8 mouse cellular contexts compared by ENCODE assay signal in genomic region chr19:40659651-40660478, GRCm38 (mm10). TPM values are rescaled to one million over a fixed set of nuclear protein-coding genes. Genes with fewer than 3 reads are reported as not detected.
DNase-seq lines count a peak whose midpoint lies in the region; ATAC-seq and TF ChIP-seq lines count a peak whose summit lies in the region.

No protein-coding gene starts in this region.

- peaks cover 10 to 20% of the 10 kb centered on the region in 2 experiments; a peak in 3 of 4 replicates for H3K4me1 ChIP-seq in heart, embryonic 14.5 days (ENCODE audit: control insufficient read depth in 2 of 2, insufficient read depth in 2 of 2, low read length in 2 of 2)
- H3K4me1 ChIP-seq in stomach, postnatal 0 days (replicated peaks; ENCODE audit: control insufficient read depth, insufficient read depth) = 0 out of 2 replicates have a peak, but pooled peaks cover 4% of the 10 kb centered on the region

- no peak for TF ChIP-seq EP300 in stomach, postnatal 0 days (optimal IDR thresholded peaks at IDR 0.05)

- H3K27ac ChIP-seq in heart, embryonic 14.5 days (replicated peaks in 1 of 2; ENCODE audit: control insufficient read depth in 1 of 2, insufficient read depth in 1 of 2, low read depth in 2 of 2, low read length in 2 of 2) = peak overlapping the region; percentile 55 to 72
- peak overlapping the region; percentile 90 for H3K27ac ChIP-seq in stomach, postnatal 0 days (replicated peaks)

- H3K4me2 ChIP-seq in heart, embryonic 14.5 days (ENCODE audit: low read length) = peak overlapping the region; percentile 75
- peak overlapping the region; percentile 50 for H3K4me2 ChIP-seq in stomach, postnatal 0 days (replicated peaks; ENCODE audit: low read depth)

- DNase-seq in spleen, postnatal 36 days (ENCODE audit: low spot score in 2 of 2) = peak; percentile 53 to 57
- no peak for DNase-seq in spleen, adult 12 weeks (ENCODE audit: low spot score)
- peak; percentile 58 for DNase-seq in embryo, embryonic 11 days
- DNase-seq in kidney, postnatal 10 days = peak; percentile 46
- no peak for DNase-seq in stomach, postnatal 0 days (ENCODE audit: low spot score)
- DNase-seq in gastrocnemius, postnatal 25 days = no peak

- WGBS in heart, embryonic 14.5 days = 1% methylated on average over 16 of the region's 16 CpGs
- 7% methylated on average over 16 of the region's 16 CpGs for WGBS in stomach, postnatal 0 days

- no peaks in the 10 kb centered on the region; the same call in 1 of the 2 replicates for H3K27me3 ChIP-seq in heart, embryonic 14.5 days (ENCODE audit: control insufficient read depth, insufficient read depth, low read length)
- no peaks in the 10 kb centered on the region for H3K27me3 ChIP-seq in stomach, postnatal 0 days (ENCODE audit: control insufficient read depth, insufficient read depth, low read length)

- TF ChIP-seq CTCF in stomach, postnatal 0 days (IDR thresholded peaks at IDR 0.05; ENCODE audit: low read depth) = no peak

- H3K4me3 ChIP-seq in heart, embryonic 14.5 days (ENCODE audit: control insufficient read depth in 1 of 2, insufficient read depth in 1 of 2, low read depth in 1 of 2, low read length in 2 of 2) = peak overlapping the region; percentile 46
- peak overlapping the region; percentile 35 for H3K4me3 ChIP-seq in stomach, postnatal 0 days (ENCODE audit: low read depth, low read length)

- H3K36me3 ChIP-seq in heart, embryonic 14.5 days (ENCODE audit: control insufficient read depth, insufficient read depth, low read length) = no peaks in the 10 kb centered on the region
- no peaks in the 10 kb centered on the region for H3K36me3 ChIP-seq in stomach, postnatal 0 days (ENCODE audit: control insufficient read depth, insufficient read depth, low read length)

- H3K9me3 ChIP-seq in heart, embryonic 14.5 days (ENCODE audit: control insufficient read depth, low read length) = no peaks in the 10 kb centered on the region
- no peaks in the 10 kb centered on the region for H3K9me3 ChIP-seq in stomach, postnatal 0 days (ENCODE audit: control insufficient read depth, low read length)

- no peak for ATAC-seq in heart, embryonic 14.5 days (ENCODE audit: insufficient number of reproducible peaks, insufficient read depth, low FRiP score, low read depth)
- ATAC-seq in megakaryocyte, adult 5-6 weeks (ENCODE audit: poor library complexity, severe bottlenecking) = peak; percentile 58
- ATAC-seq in stomach, postnatal 0 days (ENCODE audit: low FRiP score, low TSS enrichment) = peak; percentile 6; the same call in 1 of the 2 replicates

- peak overlapping the region; percentile 73 for H3K9ac ChIP-seq in heart, embryonic 14.5 days (ENCODE audit: low read length)
- peak overlapping the region; percentile 58 for H3K9ac ChIP-seq in stomach, postnatal 0 days (ENCODE audit: low read length)

RNA-seq across cellular contexts. Expression of gene Entpd1, which starts 47.7 kb away (rescaled TPM):
- 11.6 and 13.4 TPM in 2 replicates for polyA plus RNA-seq in heart, embryonic 14.5 days (2014; fragmentation: Nextera tagmentation; extraction: Ambion mirVana)
- 21.8 and 22.3 TPM in 2 replicates for total RNA-seq in megakaryocyte, adult 5-6 weeks (2015)
- total RNA-seq in megakaryocyte, adult 5-6 weeks (2017) = 44.0 and 51.9 TPM in 2 replicates
- polyA plus RNA-seq in stomach, postnatal 0 days (2015; fragmentation: Nextera tagmentation; extraction: Ambion mirVana) = 10.0 and 10.8 TPM in 2 replicates
- 10 to 100 TPM; 13.7 to 15.8 TPM for total RNA-seq in gastrocnemius, postnatal 25 days (2021)

RNA-seq across cellular contexts. Expression of gene Tctn3, which starts 47.8 kb away (rescaled TPM):
- 10.3 and 10.7 TPM in 2 replicates for polyA plus RNA-seq in heart, embryonic 14.5 days (2014; fragmentation: Nextera tagmentation; extraction: Ambion mirVana)
- total RNA-seq in megakaryocyte, adult 5-6 weeks (2015) = 2.5 and 5.8 TPM in 2 replicates
- total RNA-seq in megakaryocyte, adult 5-6 weeks (2017) = 1.6 and 3.2 TPM in 2 replicates
- 4.1 and 4.5 TPM in 2 replicates for polyA plus RNA-seq in stomach, postnatal 0 days (2015; fragmentation: Nextera tagmentation; extraction: Ambion mirVana)
- 1 to 10 TPM; 1.4 to 2.2 TPM for total RNA-seq in gastrocnemius, postnatal 25 days (2021)

Comparison
In these comparisons a context has a peak if more than half of its experiments do, and no peak if none do; other contexts are left out.
1. DNase-seq: peak in spleen, postnatal 36 days (2 of 2), embryo, embryonic 11 days (single experiment) and kidney, postnatal 10 days (single experiment); none in spleen, adult 12 weeks (single experiment), stomach, postnatal 0 days (single experiment) and gastrocnemius, postnatal 25 days (single experiment).